Mouse (Mus musculus): ENCODE results near the gene Cyth3. TPM values are rescaled to one million over a fixed set of nuclear protein-coding genes. Genes with fewer than 3 reads are reported as not detected.

Cyth3 gene
- polyA plus RNA-seq, 1 experiment from 2014 or later = 61.1 TPM

DNA sequence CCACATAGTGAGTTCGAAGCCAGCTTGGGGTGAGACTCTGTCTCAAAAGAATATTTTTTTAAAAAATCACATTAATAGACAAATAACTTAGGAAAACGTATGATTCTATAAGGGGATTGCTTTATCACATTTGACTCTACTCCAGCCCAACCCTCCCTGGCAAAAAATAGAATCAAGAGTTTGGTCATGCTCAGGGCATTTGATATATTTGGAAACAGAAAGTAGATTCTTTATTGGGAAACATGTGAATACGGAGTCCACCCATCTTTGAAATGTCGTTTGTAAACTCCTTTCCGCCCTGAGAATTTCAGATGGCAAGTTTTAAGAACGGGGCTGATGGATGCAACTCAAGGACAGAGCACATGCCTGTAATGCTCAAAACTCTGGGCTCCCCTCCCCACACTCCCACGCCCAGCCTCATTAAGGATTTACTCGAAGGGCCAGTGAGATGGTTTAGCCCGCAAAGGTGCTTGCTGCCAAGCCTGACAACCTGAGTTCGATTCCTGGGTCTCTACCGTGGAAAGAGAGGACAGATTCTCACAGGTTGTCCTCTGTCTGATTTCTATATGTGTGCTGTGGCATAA is 28.6 kb upstream of the Cyth3 start:
- Histone ChIP-seq H3K36me3 (no peaks in the 10 kb centered on the region), H3K27ac (replicated peaks) (no peak overlapping the region), H3K9ac (no peak overlapping the region), H3K27me3 (no peaks in the 10 kb centered on the region), H3K4me3 (replicated peaks) (no peak overlapping the region), H3K9me3 (replicated peaks) (no peaks in the 10 kb centered on the region), H3K4me2 (replicated peaks) (no peak overlapping the region), H3K4me1 (0 out of 2 replicates have a peak, but pooled peaks cover 5% of the 10 kb centered on the region)
- no peak for ATAC-seq (ENCODE audit: insufficient number of reproducible peaks, low FRiP score, low TSS enrichment, low read depth)
- 74% methylated on average over 11 of the region's 11 CpGs for WGBS

DNA sequence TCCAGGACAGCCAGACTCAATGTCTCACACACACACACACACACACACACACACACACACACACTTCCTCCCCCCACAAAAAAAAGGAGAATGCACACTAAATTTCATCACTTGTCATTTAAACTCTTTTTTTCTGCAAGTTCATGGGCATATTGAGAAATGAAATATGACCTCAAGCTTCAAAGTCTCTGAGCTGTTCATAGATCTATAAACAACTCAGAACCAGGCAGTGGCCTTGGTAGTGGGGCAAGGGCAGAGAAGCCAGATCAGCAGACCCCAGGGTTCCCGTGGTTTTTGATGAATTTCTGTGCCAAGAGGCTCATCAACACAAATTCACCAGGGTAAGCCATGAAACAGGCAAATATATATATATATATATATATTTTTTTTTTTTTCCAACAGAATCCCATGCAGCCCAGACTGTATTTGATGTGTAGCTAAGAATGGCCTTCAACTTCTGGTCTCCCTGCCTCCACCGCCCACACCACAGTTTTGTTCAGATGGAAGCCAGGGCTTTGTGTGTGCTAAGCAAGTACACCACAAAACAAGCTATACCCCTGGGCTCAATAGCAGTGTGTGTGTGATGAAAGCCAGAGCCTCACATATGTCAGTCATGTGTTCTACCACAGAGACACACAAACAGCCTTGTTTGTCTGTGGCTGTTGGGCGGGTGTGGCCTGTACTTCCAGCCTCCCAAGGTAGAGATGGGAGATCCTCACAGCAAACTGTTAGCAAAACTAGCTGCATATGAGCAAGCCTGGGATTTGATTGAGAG is 27.8 kb upstream of the Cyth3 start:
- peak; percentile 34; the same call in 1 of the 2 replicates for ATAC-seq (ENCODE audit: insufficient number of reproducible peaks, low FRiP score, low TSS enrichment, low read depth)
- H3K27ac ChIP-seq (replicated peaks) = 0 out of 2 replicates have a peak overlapping the region, but pooled peaks have one; percentile 28
- H3K4me3 ChIP-seq (replicated peaks) = no peak overlapping the region
- 61% methylated on average over 3 of the region's 3 CpGs for WGBS
- no peaks in the 10 kb centered on the region for H3K27me3 ChIP-seq
- no peaks in the 10 kb centered on the region for H3K4me1 ChIP-seq
- no peaks in the 10 kb centered on the region for H3K9me3 ChIP-seq (replicated peaks)
- H3K9ac ChIP-seq = no peak overlapping the region
- no peak overlapping the region for H3K4me2 ChIP-seq (replicated peaks)
- no peaks in the 10 kb centered on the region for H3K36me3 ChIP-seq

DNA sequence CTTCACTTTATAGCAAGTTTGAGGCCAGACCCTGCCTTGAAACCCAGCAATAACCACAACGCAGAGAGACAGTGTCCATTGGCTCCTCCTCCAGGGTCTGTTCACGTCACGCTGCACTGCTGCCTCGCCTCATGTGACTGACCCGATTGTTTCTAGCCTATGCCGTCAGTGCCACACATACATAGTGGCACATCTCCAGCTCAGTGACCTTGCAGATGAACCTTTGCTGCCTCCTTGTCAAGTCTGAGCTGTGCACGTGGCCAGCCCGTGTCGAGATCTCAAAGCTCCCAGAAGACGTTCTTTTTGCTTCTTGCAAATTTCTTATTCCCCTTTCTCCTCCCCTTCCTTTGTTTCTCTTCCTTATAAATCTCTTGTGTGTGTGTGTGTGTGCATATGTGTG is 20.2 kb upstream of the Cyth3 start:
- H3K4me1 ChIP-seq = no peaks in the 10 kb centered on the region
- H3K27ac ChIP-seq (replicated peaks) = no peak overlapping the region
- H3K9ac ChIP-seq = no peak overlapping the region
- H3K4me2 ChIP-seq (replicated peaks) = no peak overlapping the region
- 63% methylated on average over 10 of the region's 10 CpGs for WGBS
- no peaks in the 10 kb centered on the region for H3K36me3 ChIP-seq
- no peaks in the 10 kb centered on the region for H3K27me3 ChIP-seq
- H3K4me3 ChIP-seq (replicated peaks) = no peak overlapping the region
- no peak for ATAC-seq (ENCODE audit: insufficient number of reproducible peaks, low FRiP score, low TSS enrichment, low read depth)
- H3K9me3 ChIP-seq (replicated peaks) = no peaks in the 10 kb centered on the region

DNA sequence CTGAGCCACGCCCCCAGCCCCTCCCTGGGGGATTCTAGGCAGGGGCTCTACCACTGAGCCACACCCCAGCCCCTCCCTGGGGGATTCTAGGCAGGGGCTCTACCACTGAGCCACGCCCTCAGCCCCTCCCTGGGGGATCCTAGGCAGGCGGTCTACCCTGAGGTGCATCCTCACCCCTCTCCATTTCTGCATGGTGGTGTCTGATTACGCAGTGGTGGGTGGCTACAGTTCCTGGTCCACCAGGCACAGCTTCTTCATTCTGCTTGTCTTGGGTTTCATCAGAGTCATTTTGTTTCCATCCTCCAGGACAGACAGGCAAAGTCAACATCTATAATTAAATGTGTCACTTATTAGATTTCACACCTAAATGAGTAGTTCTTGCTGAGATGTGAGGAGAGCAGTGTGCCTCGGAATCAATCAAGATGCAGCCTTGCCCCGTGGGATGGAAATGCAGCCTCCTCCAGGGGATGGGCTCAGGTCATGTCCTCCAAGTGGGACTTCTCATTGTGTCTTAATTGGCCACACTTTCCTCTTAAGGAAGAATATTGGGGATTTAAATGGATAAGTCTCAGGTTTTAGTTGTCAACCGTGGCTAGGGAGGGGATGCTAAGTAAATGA is 18.0 kb upstream of the Cyth3 start:
- no peak overlapping the region for H3K4me2 ChIP-seq (replicated peaks)
- H3K27ac ChIP-seq (replicated peaks) = no peak overlapping the region
- no peak overlapping the region for H3K4me3 ChIP-seq (replicated peaks)
- H3K9me3 ChIP-seq (replicated peaks) = no peaks in the 10 kb centered on the region
- H3K27me3 ChIP-seq = no peaks in the 10 kb centered on the region
- H3K36me3 ChIP-seq = no peaks in the 10 kb centered on the region
- no peaks in the 10 kb centered on the region for H3K4me1 ChIP-seq
- 59% methylated on average over 7 of the region's 7 CpGs for WGBS
- H3K9ac ChIP-seq = no peak overlapping the region
- peak; percentile 6; the same call in 1 of the 2 replicates for ATAC-seq (ENCODE audit: insufficient number of reproducible peaks, low FRiP score, low TSS enrichment, low read depth)

DNA sequence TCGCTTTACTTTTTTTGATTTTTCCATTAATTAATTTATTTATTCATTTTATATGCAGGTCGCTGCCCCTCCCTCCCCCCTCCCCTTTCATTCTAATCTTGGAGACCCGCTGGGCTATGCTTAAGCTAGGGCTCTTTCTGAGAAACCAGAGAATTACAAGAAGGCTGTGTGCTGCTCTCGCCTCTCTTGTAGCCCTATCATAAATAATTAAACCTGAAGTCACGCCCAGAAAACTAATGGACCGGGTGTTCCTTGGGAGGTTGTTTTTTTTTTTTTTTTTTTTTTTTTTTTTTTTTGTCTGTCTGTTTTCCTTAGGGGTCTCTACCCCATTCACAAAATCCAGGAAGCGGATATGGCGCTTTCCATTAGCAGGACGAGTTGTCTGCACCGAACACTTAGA is 15.5 kb upstream of the Cyth3 start:
- WGBS = 79% methylated on average over 10 of the region's 10 CpGs

DNA sequence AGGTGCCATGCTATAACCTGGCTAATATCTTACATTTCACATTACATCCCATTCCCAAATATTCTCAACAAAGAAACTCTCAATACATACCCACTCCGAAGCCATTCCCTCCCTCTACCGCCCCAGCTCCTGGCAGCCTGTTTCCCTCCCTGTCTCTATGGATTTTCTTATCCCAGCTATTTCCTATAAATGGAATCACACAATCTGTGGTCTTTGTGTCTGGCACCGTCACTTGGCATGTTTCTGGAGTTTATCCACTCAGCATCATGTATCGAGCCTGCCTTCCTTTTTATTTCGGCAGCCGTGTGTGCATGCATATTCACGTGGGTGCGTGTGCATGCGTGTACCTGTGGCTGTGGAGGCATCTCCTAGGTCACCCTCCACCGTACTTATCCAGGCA is 14.1 kb upstream of the Cyth3 start:
- H3K9me3 ChIP-seq (replicated peaks) = no peaks in the 10 kb centered on the region
- no peak overlapping the region for H3K4me2 ChIP-seq (replicated peaks)
- H3K9ac ChIP-seq = no peak overlapping the region
- H3K27ac ChIP-seq (replicated peaks) = no peak overlapping the region
- no peaks in the 10 kb centered on the region for H3K27me3 ChIP-seq
- WGBS = 85% methylated on average over 10 of the region's 10 CpGs
- ATAC-seq (ENCODE audit: insufficient number of reproducible peaks, low FRiP score, low TSS enrichment, low read depth) = no peak
- H3K4me1 ChIP-seq = peaks cover 8% of the 10 kb centered on the region; the same call in 1 of the 2 replicates
- no peak overlapping the region for H3K4me3 ChIP-seq (replicated peaks)
- no peaks in the 10 kb centered on the region for H3K36me3 ChIP-seq

More for the DNA sequence above, 15.5 kb upstream of the Cyth3 start:
- Histone ChIP-seq H3K36me3 (no peaks in the 10 kb centered on the region), H3K27ac (replicated peaks) (no peak overlapping the region), H3K4me1 (0 out of 2 replicates have a peak, but pooled peaks cover 6% of the 10 kb centered on the region), H3K9me3 (replicated peaks) (no peaks in the 10 kb centered on the region), H3K4me2 (replicated peaks) (no peak overlapping the region), H3K4me3 (replicated peaks) (no peak overlapping the region), H3K27me3 (no peaks in the 10 kb centered on the region), H3K9ac (no peak overlapping the region)
- no peak for ATAC-seq (ENCODE audit: insufficient number of reproducible peaks, low FRiP score, low TSS enrichment, low read depth)

DNA sequence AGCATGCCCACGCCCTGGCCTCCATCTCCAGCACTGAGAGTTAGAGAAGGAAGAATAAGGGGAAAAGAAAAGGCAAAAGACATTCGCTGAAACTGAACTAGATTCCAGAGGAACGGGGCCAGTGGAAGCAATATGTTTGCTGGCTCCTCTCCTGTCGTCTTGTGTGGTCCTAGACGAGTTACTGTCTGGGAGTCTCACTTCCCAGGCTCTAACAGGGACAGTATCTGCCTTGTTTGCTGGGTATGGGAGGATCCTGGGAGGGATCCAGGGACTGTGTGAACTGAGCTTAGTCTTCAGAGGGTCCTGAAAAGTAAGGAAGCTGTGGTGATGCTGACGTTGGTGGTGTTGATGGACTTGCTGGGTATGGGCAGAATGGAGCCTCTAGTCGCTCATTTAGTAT is 10.3 kb upstream of the Cyth3 start:
- Histone ChIP-seq H3K9me3 (replicated peaks) (no peaks in the 10 kb centered on the region), H3K4me3 (replicated peaks) (no peak overlapping the region), H3K36me3 (no peaks in the 10 kb centered on the region), H3K9ac (no peak overlapping the region), H3K27ac (replicated peaks) (0 out of 2 replicates have a peak overlapping the region, but pooled peaks have one; percentile 12), H3K4me2 (replicated peaks) (no peak overlapping the region), H3K4me1 (peaks cover 13% of the 10 kb centered on the region; the same call in 1 of the 2 replicates), H3K27me3 (no peaks in the 10 kb centered on the region)
- 67% methylated on average over 7 of the region's 7 CpGs for WGBS
- no peak for ATAC-seq (ENCODE audit: insufficient number of reproducible peaks, low FRiP score, low TSS enrichment, low read depth)

DNA sequence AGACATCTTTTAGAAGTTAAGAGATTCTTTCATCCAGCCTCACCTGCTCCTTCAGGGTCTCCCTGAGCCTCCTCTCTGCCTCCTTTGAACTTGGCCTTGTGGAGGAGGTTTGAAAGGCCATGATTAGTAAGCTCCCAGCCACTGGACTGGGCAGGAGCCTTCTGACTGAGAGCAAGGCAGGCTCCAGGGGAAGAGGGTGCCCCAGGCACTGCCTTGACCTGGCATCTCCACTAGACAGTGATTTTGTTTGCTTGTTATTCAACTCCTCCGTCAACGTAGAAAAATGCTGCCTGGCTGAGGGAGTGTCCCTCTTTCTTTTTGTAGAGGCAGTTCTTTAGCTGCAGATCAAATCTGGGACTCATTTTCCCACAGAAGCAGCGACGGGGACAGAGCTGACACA is 9.0 kb upstream of the Cyth3 start:
- H3K36me3 ChIP-seq = no peaks in the 10 kb centered on the region
- no peaks in the 10 kb centered on the region for H3K9me3 ChIP-seq (replicated peaks)
- H3K27me3 ChIP-seq = no peaks in the 10 kb centered on the region
- H3K4me2 ChIP-seq (replicated peaks) = no peak overlapping the region
- 25% methylated on average over 4 of the region's 4 CpGs for WGBS
- no peak overlapping the region for H3K4me3 ChIP-seq (replicated peaks)
- H3K9ac ChIP-seq = no peak overlapping the region
- H3K27ac ChIP-seq (replicated peaks) = peak overlapping the region; percentile 67; the same call in 1 of the 2 replicates
- H3K4me1 ChIP-seq = peaks cover 23% of the 10 kb centered on the region
- no peak for ATAC-seq (ENCODE audit: insufficient number of reproducible peaks, low FRiP score, low TSS enrichment, low read depth)

DNA sequence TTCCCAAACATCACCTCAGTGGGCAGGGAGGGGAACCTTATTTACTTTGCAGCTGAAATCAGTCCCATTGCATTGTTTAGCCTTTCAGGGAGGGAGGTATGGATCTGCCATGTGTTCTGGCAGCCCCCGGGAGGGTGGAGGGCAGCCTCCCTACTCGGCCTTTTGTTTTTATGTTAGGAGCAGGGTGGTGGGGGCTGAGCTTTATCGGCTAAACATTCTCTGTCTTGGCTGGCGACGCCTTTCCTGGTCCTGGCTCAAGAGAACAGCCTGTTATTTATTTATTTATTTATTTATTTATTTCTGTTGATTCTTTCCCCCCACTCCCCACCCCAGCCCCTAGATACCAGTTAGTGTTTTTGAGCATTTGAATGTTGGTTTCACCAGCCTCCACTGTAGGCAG is 7.7 kb upstream of the Cyth3 start:
- H3K9ac ChIP-seq = no peak overlapping the region
- no peak overlapping the region for H3K4me3 ChIP-seq (replicated peaks)
- no peak for ATAC-seq (ENCODE audit: insufficient number of reproducible peaks, low FRiP score, low TSS enrichment, low read depth)
- no peaks in the 10 kb centered on the region for H3K36me3 ChIP-seq
- no peaks in the 10 kb centered on the region for H3K27me3 ChIP-seq
- 75% methylated on average over 5 of the region's 5 CpGs for WGBS
- H3K4me1 ChIP-seq = peaks cover 30% of the 10 kb centered on the region
- H3K27ac ChIP-seq (replicated peaks) = no peak overlapping the region
- no peak overlapping the region for H3K4me2 ChIP-seq (replicated peaks)
- H3K9me3 ChIP-seq (replicated peaks) = no peaks in the 10 kb centered on the region

DNA sequence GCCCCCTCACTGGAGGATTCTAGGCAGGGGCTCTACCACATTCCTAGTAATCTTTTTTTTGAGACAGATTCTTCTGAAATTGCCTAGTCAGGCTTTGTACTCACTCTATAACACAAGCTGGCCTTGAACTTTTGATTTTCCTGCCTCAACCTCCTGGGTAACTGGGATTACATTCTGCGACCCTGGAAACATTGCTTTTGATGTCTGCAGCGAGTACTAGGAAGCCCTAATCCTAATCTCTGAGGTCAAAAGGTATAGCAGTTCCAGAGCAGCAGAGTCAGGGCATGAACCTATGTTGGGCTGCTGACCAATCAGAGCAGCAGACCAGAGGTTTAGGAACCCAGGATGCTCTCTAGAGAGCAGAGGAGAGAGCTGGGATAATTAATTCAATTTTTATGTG is 6.9 kb upstream of the Cyth3 start:
- Histone ChIP-seq H3K36me3 (no peaks in the 10 kb centered on the region), H3K4me1 (peaks cover 24% of the 10 kb centered on the region), H3K4me2 (replicated peaks) (no peak overlapping the region), H3K9ac (no peak overlapping the region), H3K4me3 (replicated peaks) (no peak overlapping the region), H3K9me3 (replicated peaks) (no peaks in the 10 kb centered on the region), H3K27ac (replicated peaks) (no peak overlapping the region), H3K27me3 (no peaks in the 10 kb centered on the region)
- 90% methylated on average over 2 of the region's 2 CpGs for WGBS
- no peak for ATAC-seq (ENCODE audit: insufficient number of reproducible peaks, low FRiP score, low TSS enrichment, low read depth)

DNA sequence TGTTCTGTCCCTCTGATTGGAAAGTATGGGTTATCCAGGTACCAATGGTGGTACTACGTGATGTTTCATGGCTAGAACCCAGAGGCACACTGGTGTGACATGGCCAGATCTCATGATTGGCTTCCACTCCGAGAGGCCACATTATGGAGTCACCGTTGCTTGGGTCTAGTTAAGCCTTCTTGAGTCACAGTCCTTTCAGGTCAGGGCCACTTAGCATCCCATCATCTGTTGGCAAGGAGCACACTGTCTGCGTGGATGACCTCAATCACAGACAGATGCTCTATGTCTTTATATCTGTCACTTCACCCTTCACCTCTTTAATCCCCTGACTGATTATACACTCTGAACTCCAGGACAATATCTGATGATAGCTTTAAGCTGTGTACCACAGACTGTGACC is 6.1 kb upstream of the Cyth3 start:
- no peak for ATAC-seq (ENCODE audit: insufficient number of reproducible peaks, low FRiP score, low TSS enrichment, low read depth)
- Histone ChIP-seq H3K27ac (replicated peaks) (no peak overlapping the region), H3K27me3 (no peaks in the 10 kb centered on the region), H3K4me3 (replicated peaks) (no peak overlapping the region), H3K4me1 (peaks cover 30% of the 10 kb centered on the region), H3K9me3 (replicated peaks) (no peaks in the 10 kb centered on the region), H3K36me3 (no peaks in the 10 kb centered on the region), H3K4me2 (replicated peaks) (no peak overlapping the region), H3K9ac (no peak overlapping the region)
- WGBS = 86% methylated on average over 4 of the region's 4 CpGs

All from embryonic facial prominence, embryonic 15.5 days (tissue).